Mouse (Mus musculus) megakaryocyte, embryonic 14.5 days (primary cell): ENCODE measurements at regions not wholly inside any gene's neighbourhood (a gene's known extent, or its start where the extent isn't known, plus 50 kb on each side); places are given as distances from the start of the nearest gene placed in this dataset.

ENCODE experiments used
- H3K27me3 ChIP-seq: replicated peaks from 2 replicates; pipeline ENCODE3; 2012; ENCODE audit warnings: inconsistent platforms
- H3K36me3 ChIP-seq: replicated peaks from 2 replicates; pipeline ENCODE3; 2012; ENCODE audit warnings: low read length, inconsistent platforms, mixed read lengths
- H3K4me1 ChIP-seq: 2 replicates; pipeline ENCODE4 v1.6.1; 2012; ENCODE audit warnings: inconsistent platforms
- H3K4me3 ChIP-seq: replicated peaks from 2 replicates; pipeline ENCODE3; 2012; ENCODE audit warnings: moderate library complexity, mild to moderate bottlenecking, inconsistent platforms
- H3K9me3 ChIP-seq: 2 replicates; pipeline ENCODE4 v1.6.1; 2012; ENCODE audit warnings: inconsistent platforms
- FLI1 ChIP-seq: IDR thresholded peaks from 2 replicates; pipeline ENCODE4 v1.6.1; 2012; ENCODE audit warnings: low read length, inconsistent platforms, mixed read lengths
- GATA1 ChIP-seq: IDR thresholded peaks from 3 replicates; pipeline ENCODE4 v1.6.1; 2012; ENCODE audit warnings: mixed read lengths, low read length, inconsistent platforms, borderline replicate concordance

DNA sequence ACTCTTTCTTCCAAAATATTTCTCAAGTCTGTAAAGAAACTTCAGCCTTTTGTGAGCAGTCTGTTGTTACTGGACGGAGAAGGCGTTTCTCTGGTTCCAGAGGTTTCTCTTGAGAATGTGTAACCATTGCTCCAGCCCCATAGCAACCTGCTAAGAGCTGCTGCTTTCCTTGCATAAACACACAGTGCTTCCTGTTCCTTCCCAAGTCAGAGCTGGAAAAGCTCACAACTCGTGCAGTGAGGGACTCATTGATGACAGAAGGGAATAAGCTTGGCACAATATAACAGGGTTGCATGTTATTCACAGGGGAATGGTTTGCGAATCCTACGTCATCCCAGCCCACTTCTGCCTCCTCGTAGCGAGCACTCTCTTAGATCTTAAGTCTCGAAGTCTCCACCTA lies 70.4 kb downstream of the Fam43a start:
- H3K9me3 ChIP-seq = no peaks in the 10 kb centered on the region
- H3K4me1 ChIP-seq = peaks cover 62% of the 10 kb centered on the region
- H3K4me3 ChIP-seq = no peak overlapping the region
- peaks cover 33% of the 10 kb centered on the region for H3K27me3 ChIP-seq
- TF ChIP-seq GATA1 = no peak
- TF ChIP-seq FLI1 = no peak
- no peaks in the 10 kb centered on the region for H3K36me3 ChIP-seq

DNA sequence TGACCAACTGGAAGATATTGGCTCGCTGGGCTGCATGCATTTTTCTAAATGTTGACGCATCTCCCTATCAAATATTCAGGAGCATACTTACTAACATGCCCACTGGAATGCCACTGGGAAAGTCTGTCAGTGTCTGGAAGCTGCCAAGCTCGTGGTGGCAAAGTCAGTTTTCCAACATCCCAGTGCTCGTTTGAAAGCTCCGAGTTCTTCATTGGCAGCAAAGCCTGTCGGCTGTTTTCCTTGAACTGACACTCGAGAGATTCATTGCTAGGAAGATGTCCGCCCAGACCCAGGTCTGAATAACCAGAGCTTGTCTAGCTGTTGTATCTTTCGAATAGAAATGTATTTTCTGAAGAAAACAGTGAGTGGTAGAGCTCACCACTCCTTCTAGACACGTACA lies 72.1 kb downstream of the Fam43a start:
- peaks cover 62% of the 10 kb centered on the region for H3K4me1 ChIP-seq
- H3K4me3 ChIP-seq = no peak overlapping the region
- H3K36me3 ChIP-seq = no peaks in the 10 kb centered on the region
- peaks cover 29% of the 10 kb centered on the region for H3K27me3 ChIP-seq
- TF ChIP-seq FLI1 (no peak), GATA1 (no peak)
- H3K9me3 ChIP-seq = no peaks in the 10 kb centered on the region

DNA sequence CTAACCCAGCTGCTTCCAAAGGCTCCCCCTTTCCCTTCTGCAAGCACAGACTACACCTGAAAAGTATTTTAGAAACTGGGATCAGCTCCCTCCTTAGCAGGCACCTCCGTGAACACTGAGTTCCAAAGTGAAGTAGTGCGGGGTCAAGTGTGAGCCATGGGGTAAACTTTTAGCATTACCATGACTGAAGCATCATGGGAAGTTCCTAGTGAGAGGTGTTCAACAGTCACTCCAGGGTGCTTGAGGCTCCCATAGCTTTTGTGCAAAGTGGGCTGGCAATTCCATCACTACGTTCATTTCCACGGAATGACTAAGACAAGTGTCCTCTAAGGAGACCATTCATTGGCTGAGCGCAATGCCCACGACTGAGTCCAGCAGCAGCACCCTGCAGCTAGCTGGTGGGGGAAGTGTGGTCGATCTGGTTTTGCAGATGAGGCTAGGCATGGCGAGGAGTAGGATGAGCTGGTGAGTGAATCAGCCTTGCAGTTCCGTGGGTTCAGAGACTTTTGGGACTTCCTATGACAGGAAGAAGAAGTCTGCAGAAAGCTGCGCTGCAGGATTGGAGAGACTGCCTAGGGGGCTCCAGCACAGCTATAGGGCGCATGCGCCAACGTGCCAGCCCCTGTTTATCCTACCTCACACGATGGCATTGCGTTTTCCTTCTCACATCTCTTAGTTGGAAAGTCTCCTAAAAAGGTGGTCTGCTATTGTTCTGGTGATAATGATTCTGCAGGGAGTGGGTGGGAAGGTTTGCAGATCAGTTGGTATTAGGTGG lies 73.4 kb downstream of the Fam43a start:
- Histone ChIP-seq H3K9me3 (no peaks in the 10 kb centered on the region), H3K27me3 (peaks cover 33% of the 10 kb centered on the region), H3K4me3 (peak overlapping the region; percentile 77), H3K36me3 (no peaks in the 10 kb centered on the region), H3K4me1 (peaks cover 50% of the 10 kb centered on the region)
- TF ChIP-seq FLI1 = no peak
- no peak for TF ChIP-seq GATA1

DNA sequence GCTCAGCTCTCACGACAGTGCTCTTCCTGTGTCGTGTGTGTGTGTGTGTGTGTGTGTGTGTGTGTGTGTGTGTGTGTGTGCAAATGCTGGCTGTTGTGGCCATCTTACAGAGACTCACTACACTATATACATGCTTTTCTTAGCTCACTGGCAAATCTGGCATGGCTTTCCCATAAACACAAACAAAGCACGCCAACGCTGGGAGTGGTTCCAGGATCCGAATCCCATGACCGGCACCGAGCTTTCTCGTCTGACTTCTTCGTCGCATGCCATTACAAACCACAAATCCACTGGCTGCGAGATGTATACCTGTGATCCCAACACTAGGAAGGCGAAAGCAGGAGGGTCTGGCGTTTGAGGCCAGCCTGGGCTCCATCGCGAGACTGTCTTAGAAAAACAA lies 74.1 kb downstream of the Fam43a start:
- no peaks in the 10 kb centered on the region for H3K36me3 ChIP-seq
- H3K27me3 ChIP-seq = peaks cover 34% of the 10 kb centered on the region
- TF ChIP-seq GATA1 (no peak), FLI1 (no peak)
- no peak overlapping the region for H3K4me3 ChIP-seq
- peaks cover 49% of the 10 kb centered on the region for H3K4me1 ChIP-seq
- no peaks in the 10 kb centered on the region for H3K9me3 ChIP-seq

DNA sequence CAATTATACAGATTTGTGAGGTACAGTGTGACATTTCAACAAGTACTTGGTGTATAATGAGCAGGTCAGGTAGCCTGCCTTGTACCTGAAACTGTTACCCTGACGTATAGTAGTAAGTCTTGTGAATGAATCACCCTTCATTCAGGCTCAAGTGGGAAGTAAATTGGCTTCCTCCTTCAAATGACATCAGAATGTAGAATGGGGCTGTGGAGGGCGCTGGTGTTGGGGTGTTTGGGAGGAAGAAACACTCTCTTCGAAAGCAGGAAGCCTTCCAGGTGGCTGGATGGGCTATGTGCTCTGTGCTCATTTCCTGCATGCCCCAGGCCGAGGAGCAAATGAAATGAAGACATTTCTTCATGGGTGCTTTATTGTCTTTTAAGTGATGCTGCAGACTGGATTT lies 76.3 kb downstream of the Fam43a start:
- Histone ChIP-seq H3K4me1 (peaks cover 42% of the 10 kb centered on the region), H3K36me3 (no peaks in the 10 kb centered on the region)
- TF ChIP-seq GATA1 = no peak
- TF ChIP-seq FLI1 = no peak

DNA sequence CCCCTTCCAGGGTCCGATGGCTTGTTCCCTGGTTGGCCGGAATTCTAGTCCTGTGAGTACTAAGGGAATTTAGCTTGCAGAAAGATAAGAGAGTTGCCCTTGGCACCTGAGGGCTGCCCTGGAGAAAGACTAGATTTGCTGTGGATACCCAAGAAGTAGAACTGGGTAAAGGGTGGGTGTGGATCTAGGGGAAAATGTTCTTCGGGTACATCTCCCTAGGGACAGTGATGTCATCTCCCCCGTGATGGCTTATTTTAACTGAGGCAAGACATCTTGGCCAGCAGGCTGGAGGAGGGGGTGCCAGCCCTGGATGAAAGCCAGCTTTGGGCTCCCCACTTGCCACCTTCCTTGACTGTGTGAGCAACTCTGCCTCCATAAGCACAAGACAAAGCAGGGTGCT lies 77.5 kb downstream of the Fam43a start:
- peaks cover 38% of the 10 kb centered on the region for H3K27me3 ChIP-seq
- no peaks in the 10 kb centered on the region for H3K36me3 ChIP-seq
- H3K9me3 ChIP-seq = peaks cover 10% of the 10 kb centered on the region
- H3K4me3 ChIP-seq = no peak overlapping the region
- TF ChIP-seq GATA1 (no peak), FLI1 (no peak)
- H3K4me1 ChIP-seq = peaks cover 42% of the 10 kb centered on the region

More for the DNA sequence above, 76.3 kb downstream of the Fam43a start:
- Histone ChIP-seq H3K4me3 (no peak overlapping the region), H3K9me3 (peaks cover 10% of the 10 kb centered on the region), H3K27me3 (peaks cover 31% of the 10 kb centered on the region)

DNA sequence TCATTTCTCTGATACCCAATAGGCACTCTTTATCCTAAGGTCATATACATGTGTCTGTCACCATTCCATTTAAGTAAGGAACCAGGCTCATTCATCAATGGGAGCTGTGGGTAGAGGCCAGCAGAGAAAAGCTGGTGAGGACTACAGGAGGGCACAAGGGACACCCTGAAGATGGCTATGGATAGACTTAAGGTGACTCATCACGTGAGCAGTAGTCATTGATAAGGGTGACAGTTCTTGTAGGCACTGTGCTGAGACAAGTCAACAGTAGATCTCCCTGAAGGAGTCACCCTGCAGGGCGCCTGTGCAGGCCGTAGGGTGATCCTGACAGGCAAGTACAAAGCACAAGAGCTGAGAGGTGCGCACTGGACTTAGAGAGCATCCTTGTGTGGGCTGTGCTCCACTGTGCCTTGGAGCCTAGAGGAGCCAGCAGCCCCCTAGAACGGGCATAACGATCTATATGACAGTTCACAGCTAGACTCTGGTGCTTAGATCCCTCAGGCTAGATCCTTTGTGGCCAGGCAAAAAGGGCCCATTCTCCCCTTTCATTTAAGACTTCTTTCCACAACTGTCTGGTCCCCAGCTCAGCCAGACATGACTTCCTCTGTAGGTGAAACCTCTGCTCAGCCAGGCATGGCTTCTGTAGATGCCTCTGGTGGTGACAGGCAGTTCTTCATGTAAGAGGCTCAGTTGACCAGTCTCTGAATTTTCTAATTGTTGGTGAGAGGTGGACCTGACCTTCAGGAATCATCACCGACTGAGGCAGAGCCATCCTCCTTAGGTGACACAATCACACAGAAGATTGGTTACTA lies 78.6 kb downstream of the Fam43a start:
- Histone ChIP-seq H3K9me3 (peaks cover 19% of the 10 kb centered on the region), H3K4me3 (no peak overlapping the region), H3K4me1 (peaks cover 31% of the 10 kb centered on the region), H3K27me3 (peaks cover 41% of the 10 kb centered on the region), H3K36me3 (no peaks in the 10 kb centered on the region)
- TF ChIP-seq FLI1 (no peak), GATA1 (no peak)

DNA sequence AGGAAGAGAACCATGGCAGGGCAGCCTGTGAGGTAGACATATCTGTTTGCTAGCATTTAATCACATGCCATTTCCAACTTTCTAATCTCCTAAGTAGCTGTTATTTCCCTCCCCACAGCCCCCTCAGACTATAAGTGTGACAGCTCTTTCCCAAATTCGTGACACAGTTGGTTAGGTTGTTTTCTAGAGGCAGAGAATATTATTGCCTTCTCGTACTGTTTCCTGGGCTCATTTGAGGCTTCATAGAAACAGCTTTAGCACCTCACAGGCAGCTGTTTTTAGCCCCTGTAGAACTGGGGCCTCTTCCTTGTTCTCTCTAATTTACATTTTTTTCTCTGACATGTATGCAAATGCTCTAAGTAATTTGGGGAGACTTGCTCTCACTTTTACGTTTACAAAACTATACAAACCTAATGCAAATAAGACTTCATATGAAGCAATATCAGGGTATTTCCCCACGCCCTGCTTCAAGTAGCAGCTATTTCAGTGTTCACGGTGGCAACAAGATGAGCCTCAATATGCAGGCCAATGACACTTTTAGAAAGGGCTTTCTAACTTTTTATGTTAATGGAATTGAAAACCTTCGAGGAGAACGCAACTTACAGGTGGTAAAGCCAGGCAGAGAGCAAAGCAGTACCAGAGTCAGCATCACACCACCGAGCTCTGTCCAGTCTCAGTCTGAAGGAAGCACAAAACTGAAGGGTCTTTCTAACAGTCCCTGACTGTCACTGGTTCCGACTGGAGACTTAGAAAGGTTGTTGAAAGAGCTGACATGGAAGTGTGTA lies 79.4 kb downstream of the Fam43a start:
- Histone ChIP-seq H3K9me3 (peaks cover 22% of the 10 kb centered on the region), H3K36me3 (no peaks in the 10 kb centered on the region), H3K27me3 (peaks cover 38% of the 10 kb centered on the region), H3K4me1 (peaks cover 23% of the 10 kb centered on the region), H3K4me3 (no peak overlapping the region)
- TF ChIP-seq GATA1 = no peak
- no peak for TF ChIP-seq FLI1

DNA sequence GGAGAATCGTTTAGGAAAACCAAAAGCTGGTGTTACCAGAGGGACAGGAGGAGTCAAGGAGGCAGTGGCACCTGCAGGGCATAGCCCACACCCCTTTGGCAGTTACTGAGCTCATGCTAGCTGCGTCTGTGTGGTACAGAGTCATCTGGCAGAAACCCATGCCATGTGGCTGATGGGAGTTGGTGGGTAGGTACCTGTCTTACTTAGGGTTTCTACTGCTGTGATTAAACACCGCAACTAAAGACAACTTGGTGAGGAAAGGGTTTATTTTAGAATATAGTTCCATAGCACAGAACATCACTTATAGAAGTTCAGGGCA lies 79.9 kb downstream of the Fam43a start:
- Histone ChIP-seq H3K27me3 (peaks cover 36% of the 10 kb centered on the region), H3K4me1 (peaks cover 19% of the 10 kb centered on the region), H3K4me3 (no peak overlapping the region), H3K9me3 (peaks cover 28% of the 10 kb centered on the region), H3K36me3 (no peaks in the 10 kb centered on the region)
- TF ChIP-seq FLI1 (no peak), GATA1 (no peak)

DNA sequence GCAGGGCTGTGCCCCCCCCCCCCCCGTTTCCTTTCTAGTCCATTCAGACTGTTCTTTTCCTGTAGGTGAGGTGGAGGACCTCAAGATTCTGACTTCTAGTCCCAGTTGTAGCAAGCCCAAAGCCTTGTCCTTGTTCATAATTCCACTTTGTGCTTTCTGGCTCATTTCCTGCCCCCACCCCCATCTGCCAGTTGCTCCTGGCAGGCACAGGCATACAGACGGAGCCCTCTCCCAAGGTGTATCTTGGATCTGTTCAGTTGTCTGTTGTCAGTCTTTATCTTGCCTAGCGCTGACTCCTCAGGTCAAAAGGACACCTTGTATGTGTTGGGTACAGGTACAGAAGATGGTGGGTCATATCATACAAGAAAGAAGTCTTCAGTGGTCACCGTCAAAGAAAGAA lies 81.9 kb downstream of the Fam43a start:
- no peak for TF ChIP-seq GATA1
- no peak for TF ChIP-seq FLI1
- H3K4me3 ChIP-seq = no peak overlapping the region
- peaks cover 9% of the 10 kb centered on the region; the same call in 1 of the 2 replicates for H3K4me1 ChIP-seq
- peaks cover 29% of the 10 kb centered on the region for H3K9me3 ChIP-seq
- H3K36me3 ChIP-seq = no peaks in the 10 kb centered on the region
- H3K27me3 ChIP-seq = peaks cover 32% of the 10 kb centered on the region
